Mouse (Mus musculus) lung, postnatal 0 days (tissue): ENCODE measurements around the gene Miox.

Experiments used
- CTCF ChIP-seq: IDR thresholded peaks from 2 replicates; pipeline ENCODE4 v1.5.1; 2016; ENCODE audit warnings: antibody characterized with exemption, mild to moderate bottlenecking
- EP300 ChIP-seq: IDR thresholded peaks from 2 replicates; pipeline ENCODE4 v1.6.1; 2016; ENCODE audit warnings: antibody characterized with exemption, mild to moderate bottlenecking, control low read depth

- TF ChIP-seq CTCF (no peak), EP300 (no peak)
Measured at GRCm38 (mm10) chr15:89321264-89321663, 12.9 kb upstream of the Miox start.
